Mouse (Mus musculus) forebrain, embryonic 11.5 days (tissue): ENCODE results near the gene Nt5dc2. TPM values are rescaled to one million over a fixed set of nuclear protein-coding genes. Genes with fewer than 3 reads are reported as not detected.

Source experiments
- ATAC-seq: fragments of 200-750 bp; cut with Nextera tagmentation; replicated peaks from 2 replicates; pipeline ENCODE4 v1.8.0; 2017; ENCODE audit warnings: moderate TSS enrichment; ENCODE audit not compliant: low FRiP score
- DNase-seq: peaks from one replicate; pipeline ENCODE4 v3.0.0-alpha.2; 2017; ENCODE audit warnings: low spot score
- H3K27ac ChIP-seq: fragments of 300-500 bp; sonication (generic); 2 replicates; pipeline ENCODE4 v1.5.1; 2014; ENCODE audit warnings: low read depth, low read length
- H3K27me3 ChIP-seq: fragments of 300-500 bp; sonication (generic); 2 replicates; pipeline ENCODE4 v1.6.1; 2014; ENCODE audit warnings: mild to moderate bottlenecking, low read length, mixed read lengths; ENCODE audit not compliant: control insufficient read depth, insufficient read depth
- H3K36me3 ChIP-seq: fragments of 300-500 bp; sonication (generic); 2 replicates; pipeline ENCODE4 v1.6.1; 2014; ENCODE audit warnings: mild to moderate bottlenecking, low read length, moderate library complexity, mixed read lengths; ENCODE audit not compliant: control insufficient read depth, insufficient read depth
- H3K4me1 ChIP-seq: fragments of 300-500 bp; sonication (generic); replicated peaks from 2 replicates; pipeline ENCODE4 v1.6.1; 2014; ENCODE audit warnings: low read length, mixed read lengths; ENCODE audit not compliant: control insufficient read depth, insufficient read depth
- H3K4me2 ChIP-seq: fragments of 300-500 bp; sonication (generic); 2 replicates; pipeline ENCODE4 v1.6.1; 2014; ENCODE audit warnings: low read depth, mild to moderate bottlenecking, low read length, moderate library complexity, mixed read lengths; ENCODE audit not compliant: severe bottlenecking
- H3K4me3 ChIP-seq: fragments of 300-500 bp; sonication (generic); 2 replicates; pipeline ENCODE4 v1.5.1; 2014; ENCODE audit warnings: low read depth, low read length
- H3K9ac ChIP-seq: fragments of 300-500 bp; sonication (generic); 2 replicates; pipeline ENCODE4 v1.6.1; 2014; ENCODE audit warnings: low read length
- H3K9me3 ChIP-seq: fragments of 300-500 bp; sonication (generic); 2 replicates; pipeline ENCODE4 v1.6.1; 2016; ENCODE audit warnings: low read length, mixed read lengths; ENCODE audit not compliant: control insufficient read depth
- whole genome bisulfite sequencing: fragments of 180-500 bp; shearing (Covaris S2); extraction: QIAGEN DNeasy Blood & Tissue Kit; methylation state at CpG from one replicate; pipeline ENCODE4 v1.1.7; 2014; 5-methylcytosine and 5-hydroxymethylcytosine counted together
- polyA plus RNA-seq: library from polyadenylated mRNA; unstranded; fragments of >200 nt; fragmentation: Nextera tagmentation; extraction: Ambion mirVana; gene quantifications from 2 replicates; pipeline ENCODE4 v1.2.1, GENCODE M21; 2014

Gene Nt5dc2
- polyA plus RNA-seq, 1 experiment from 2014 or later: 565 TPM

DNA sequence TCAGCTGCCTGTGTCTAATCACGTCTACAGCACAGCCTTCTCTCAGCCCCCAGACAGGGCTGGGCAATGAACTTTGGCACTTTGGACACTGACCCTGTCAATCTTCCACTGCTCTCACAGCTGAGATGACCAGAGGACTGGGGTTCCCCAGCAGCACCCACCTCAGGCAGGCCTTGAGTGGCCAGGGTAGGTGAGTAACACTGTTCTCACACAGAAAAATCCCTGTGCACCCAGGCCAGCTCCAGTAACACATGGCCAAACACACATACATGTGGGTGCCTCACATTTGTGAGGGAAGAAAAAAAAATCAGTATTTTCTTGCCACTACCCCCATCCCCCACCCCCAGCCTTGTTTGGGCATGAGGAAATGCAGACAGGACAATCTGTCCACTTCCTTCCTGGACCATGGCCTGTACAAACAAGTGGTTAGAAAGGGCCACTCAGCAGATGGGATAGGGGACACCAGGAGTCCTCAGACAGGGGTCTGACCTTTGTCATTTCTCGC is 52.0 kb downstream of the Nt5dc2 start:
- no peaks in the 10 kb centered on the region for H3K27me3 ChIP-seq
- ATAC-seq (no peak), DNase-seq (no peak)
- H3K4me2 ChIP-seq: no peak overlapping the region
- no peaks in the 10 kb centered on the region for H3K4me1 ChIP-seq
- WGBS: 75% methylated on average over 2 of the region's 2 CpGs
- H3K4me3 ChIP-seq: no peak overlapping the region
- H3K36me3 ChIP-seq: peaks cover 52% of the 10 kb centered on the region
- H3K9me3 ChIP-seq: no peaks in the 10 kb centered on the region
- H3K9ac ChIP-seq: no peak overlapping the region
- no peak overlapping the region for H3K27ac ChIP-seq

DNA sequence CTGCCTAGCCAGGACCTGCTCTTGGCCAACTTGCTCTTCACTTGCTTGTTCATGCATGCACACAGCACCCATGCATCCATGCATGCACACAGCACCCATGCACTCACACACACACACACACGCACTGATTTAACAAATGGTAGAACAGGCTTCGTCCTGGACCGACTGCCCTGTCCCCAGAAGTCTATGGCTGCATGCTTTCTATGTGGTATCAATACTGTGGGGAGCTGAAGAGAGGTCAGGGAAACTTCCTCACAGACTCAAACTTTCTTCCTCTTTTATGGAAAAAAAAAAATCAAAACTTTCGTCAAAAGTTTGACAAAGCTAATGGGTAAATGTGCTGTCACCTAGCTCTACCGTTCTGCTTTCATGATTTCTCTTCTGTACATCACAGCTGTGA is 52.7 kb downstream of the Nt5dc2 start:
- Histone ChIP-seq H3K9me3 (no peaks in the 10 kb centered on the region), H3K4me2 (no peak overlapping the region), H3K4me1 (no peaks in the 10 kb centered on the region), H3K36me3 (peaks cover 50% of the 10 kb centered on the region), H3K4me3 (no peak overlapping the region), H3K27me3 (no peaks in the 10 kb centered on the region), H3K9ac (no peak overlapping the region), H3K27ac (no peak overlapping the region)
- no peak for DNase-seq
- ATAC-seq: no peak
- 95% methylated on average over 5 of the region's 5 CpGs for WGBS

DNA sequence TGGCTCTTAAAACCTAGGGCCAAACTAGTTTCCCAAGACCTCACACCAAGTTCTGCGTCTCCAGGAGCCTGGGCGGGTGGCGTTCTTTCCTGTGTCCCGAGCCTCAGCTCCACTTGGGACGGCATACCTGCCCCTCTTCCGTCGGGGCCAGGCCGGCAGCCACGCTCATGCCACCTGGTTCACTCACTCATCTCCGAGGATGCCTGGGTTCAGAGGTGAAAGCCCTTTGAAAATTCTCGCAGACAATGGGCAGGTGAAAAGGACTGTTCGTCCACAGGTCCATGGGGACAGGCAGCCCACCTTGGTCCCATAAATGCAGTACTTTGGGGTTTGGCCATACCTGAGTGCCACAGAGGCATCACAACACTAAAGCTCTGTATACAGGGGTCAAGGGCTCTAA is 53.3 kb downstream of the Nt5dc2 start:
- 0 out of 2 replicates have a peak, but pooled peaks cover 2% of the 10 kb centered on the region for H3K4me1 ChIP-seq
- H3K4me3 ChIP-seq: no peak overlapping the region
- ATAC-seq: no peak
- no peak overlapping the region for H3K27ac ChIP-seq
- no peak overlapping the region for H3K4me2 ChIP-seq
- H3K27me3 ChIP-seq: no peaks in the 10 kb centered on the region
- WGBS: 94% methylated on average over 12 of the region's 12 CpGs
- no peak for DNase-seq
- H3K9ac ChIP-seq: no peak overlapping the region
- H3K36me3 ChIP-seq: peaks cover 49% of the 10 kb centered on the region
- no peaks in the 10 kb centered on the region for H3K9me3 ChIP-seq

DNA sequence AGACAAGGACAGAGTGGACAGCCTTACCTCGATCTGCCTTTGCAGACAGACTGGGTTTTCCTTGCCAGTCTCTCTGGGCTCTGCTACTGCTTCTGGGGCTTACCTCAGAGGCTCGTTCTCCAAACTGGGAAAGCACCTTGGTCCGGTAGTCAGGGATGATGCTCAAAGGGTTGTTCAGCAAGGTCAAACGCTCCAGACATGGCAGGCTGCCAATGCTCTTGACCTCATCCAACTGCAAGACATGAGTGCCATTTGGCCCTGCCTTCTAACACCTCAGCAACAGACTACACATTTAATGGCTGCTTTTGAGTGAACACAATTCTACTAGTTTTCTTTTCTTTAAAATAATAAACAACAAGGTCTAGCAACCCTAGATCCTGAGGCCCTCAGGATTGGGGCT is 55.8 kb downstream of the Nt5dc2 start:
- Histone ChIP-seq H3K4me2 (no peak overlapping the region), H3K27me3 (no peaks in the 10 kb centered on the region), H3K9me3 (no peaks in the 10 kb centered on the region), H3K4me3 (no peak overlapping the region), H3K27ac (no peak overlapping the region), H3K9ac (no peak overlapping the region), H3K4me1 (0 out of 2 replicates have a peak, but pooled peaks cover 2% of the 10 kb centered on the region), H3K36me3 (peaks cover 57% of the 10 kb centered on the region)
- DNase-seq: no peak
- 96% methylated on average over 4 of the region's 4 CpGs for WGBS
- no peak for ATAC-seq

Other genes with a start within 250 kb of the Nt5dc2 start
- not detected in 2 replicates for gene Itih4, start 244.6 kb upstream of the Nt5dc2 start, polyA plus RNA-seq
- gene Itih3, start 207.3 kb upstream of the Nt5dc2 start, polyA plus RNA-seq: 0.05 and 0.16 TPM in 2 replicates
- not detected in 2 replicates for gene Itih1, start 187.8 kb upstream of the Nt5dc2 start, polyA plus RNA-seq
- gene Nek4, start 179.7 kb upstream of the Nt5dc2 start, polyA plus RNA-seq: 22.4 and 24.4 TPM in 2 replicates
- gene Glt8d1, start 129.7 kb upstream of the Nt5dc2 start, polyA plus RNA-seq: 61.3 and 63.5 TPM in 2 replicates
- 224 and 251 TPM in 2 replicates for gene Spcs1, start 129.4 kb upstream of the Nt5dc2 start, polyA plus RNA-seq
- 135 and 136 TPM in 2 replicates for gene Pbrm1, start 111.9 kb upstream of the Nt5dc2 start, polyA plus RNA-seq
- 110 and 120 TPM in 2 replicates for gene Gnl3, start 111.9 kb upstream of the Nt5dc2 start, polyA plus RNA-seq
- gene Smim4, start 2.1 kb upstream of the Nt5dc2 start, polyA plus RNA-seq: 50.9 and 52.7 TPM in 2 replicates
- gene Stab1, start 37.6 kb downstream of the Nt5dc2 start, polyA plus RNA-seq: 21.8 and 27.1 TPM in 2 replicates
- 0.59 and 0.83 TPM in 2 replicates for gene Tnnc1, start 77.3 kb downstream of the Nt5dc2 start, polyA plus RNA-seq
- 399 and 407 TPM in 2 replicates for gene Nisch, start 85.9 kb downstream of the Nt5dc2 start, polyA plus RNA-seq
- 0.13 and 0.16 TPM in 2 replicates for gene Sema3g, start 86.8 kb downstream of the Nt5dc2 start, polyA plus RNA-seq
- 14.3 and 14.4 TPM in 2 replicates for gene Phf7, start 120.3 kb downstream of the Nt5dc2 start, polyA plus RNA-seq
- gene Bap1, start 120.4 kb downstream of the Nt5dc2 start, polyA plus RNA-seq: 121 and 137 TPM in 2 replicates
- 7.6 and 8.8 TPM in 2 replicates for gene Dnah1, start 192.8 kb downstream of the Nt5dc2 start, polyA plus RNA-seq
- gene Capn7, start 205.6 kb downstream of the Nt5dc2 start, polyA plus RNA-seq: 36.2 and 41.2 TPM in 2 replicates